Mouse (Mus musculus) embryo, embryonic 11.5 days (tissue): Measurements from ENCODE around the gene Tgfbrap1.
"Not testable (repeated sequence)": the region's sequence is repeated elsewhere in the genome, so short reads cannot be mapped to it uniquely, and the experiment has no call there.

Experiments used
- DNase-seq: peaks from one replicate; pipeline ENCODE4 v3.0.0-alpha.2; 2012; ENCODE audit warnings: low read depth, low spot score

Tgfbrap1 gene

DNA sequence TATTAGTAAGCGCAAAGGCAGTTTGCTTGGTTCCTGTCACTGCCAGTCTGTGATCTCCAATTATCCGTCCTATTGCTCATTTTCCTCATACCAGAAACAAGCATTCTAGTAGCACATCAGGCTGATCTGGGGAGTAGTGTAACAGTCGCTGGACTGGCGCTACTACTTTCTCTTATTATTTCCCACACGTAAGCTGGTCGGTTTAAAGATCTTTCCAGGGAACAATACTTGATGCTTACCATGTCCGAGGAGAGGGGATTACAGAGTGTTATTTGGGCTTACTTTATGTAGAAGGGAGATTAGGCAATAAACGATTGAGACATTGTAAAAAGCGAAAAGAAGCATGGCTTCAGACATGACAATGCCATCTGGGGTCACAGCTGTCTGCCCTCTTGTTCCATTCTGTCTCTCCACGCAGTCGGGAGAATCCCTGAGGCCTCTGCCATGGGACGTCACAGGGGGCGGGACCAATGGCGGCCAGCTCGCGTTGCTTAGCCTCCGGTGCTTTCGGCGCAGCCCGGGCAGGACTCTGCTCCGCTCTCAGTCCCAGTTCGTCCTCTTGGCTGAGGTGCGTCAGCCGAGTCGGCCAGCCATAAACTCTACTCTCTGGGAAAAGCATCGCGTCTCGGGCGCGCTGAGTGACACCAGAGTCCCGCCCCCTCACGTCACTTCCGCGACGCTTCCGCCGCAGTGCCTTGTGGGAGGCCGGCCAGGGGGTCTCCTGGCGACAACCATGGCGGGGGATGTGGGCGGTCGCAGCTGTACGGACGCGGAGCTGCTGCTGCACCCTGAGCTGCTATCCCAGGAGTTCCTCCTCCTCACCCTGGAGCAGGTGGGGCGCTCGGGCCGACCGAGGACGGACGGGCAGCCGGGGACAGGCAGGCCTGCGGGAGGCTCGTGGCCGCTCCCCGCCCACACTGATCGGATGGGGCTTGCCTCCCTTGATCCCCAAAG lies at the start of gene Tgfbrap1, which contains the start of gene AI597479:
Tgfbrap1 (minus strand) TSS at position 607 of the 954 bp plus-strand sequence.
AI597479 (plus strand) TSS at position 680 of the 954 bp plus-strand sequence.
- DNase-seq = peak; percentile 90

DNA sequence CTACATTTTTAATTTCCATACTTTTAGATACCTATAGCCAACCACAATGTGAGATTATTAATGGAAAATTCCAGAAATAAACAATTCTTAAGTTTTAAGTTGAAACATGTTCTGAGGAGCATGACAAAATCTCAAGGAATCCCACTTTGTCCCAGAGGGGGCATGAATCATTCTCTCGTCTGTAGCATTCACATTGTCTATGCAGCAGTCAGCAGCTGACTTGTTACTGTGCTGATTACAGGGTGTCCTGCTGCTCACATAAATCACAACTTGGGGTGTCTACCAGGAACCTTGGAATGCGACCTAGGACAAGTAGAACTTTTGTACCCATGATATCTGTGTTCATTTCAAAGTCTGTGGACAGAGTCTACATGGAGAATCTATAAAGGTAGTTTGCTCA lies 49.0 kb upstream of the Tgfbrap1 start:
- no peak for DNase-seq

- no peak for DNase-seq
These were observed 47.0 kb upstream of the Tgfbrap1 start for GRCm38 (mm10) chr1:43145388-43145787.

GRCm38 (mm10) chr1:43144338-43144906 lies 46.0 kb upstream of the Tgfbrap1 start:
- DNase-seq = no peak

DNA sequence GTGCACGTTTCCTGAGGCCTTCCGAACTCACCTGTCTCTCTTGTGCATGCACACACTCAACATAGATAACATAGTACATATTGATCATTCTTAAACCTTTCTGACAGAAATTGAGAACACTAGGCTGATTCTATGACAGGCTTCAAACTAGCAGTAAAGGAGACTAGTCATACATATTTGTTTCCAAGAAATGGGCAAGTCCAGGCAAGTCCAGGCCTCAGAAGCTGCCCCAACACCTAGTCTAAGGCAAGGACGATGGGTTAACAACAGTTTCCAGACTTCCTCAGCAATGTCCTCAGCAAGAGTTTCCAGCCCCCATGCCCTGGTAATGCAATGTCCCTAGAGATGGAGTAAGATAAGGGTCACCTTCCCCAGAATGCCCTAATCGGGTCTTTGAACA lies 45.4 kb upstream of the Tgfbrap1 start:
- no peak for DNase-seq

GRCm38 (mm10) chr1:43143284-43143683 lies 44.8 kb upstream of the Tgfbrap1 start:
- no peak for DNase-seq

DNA sequence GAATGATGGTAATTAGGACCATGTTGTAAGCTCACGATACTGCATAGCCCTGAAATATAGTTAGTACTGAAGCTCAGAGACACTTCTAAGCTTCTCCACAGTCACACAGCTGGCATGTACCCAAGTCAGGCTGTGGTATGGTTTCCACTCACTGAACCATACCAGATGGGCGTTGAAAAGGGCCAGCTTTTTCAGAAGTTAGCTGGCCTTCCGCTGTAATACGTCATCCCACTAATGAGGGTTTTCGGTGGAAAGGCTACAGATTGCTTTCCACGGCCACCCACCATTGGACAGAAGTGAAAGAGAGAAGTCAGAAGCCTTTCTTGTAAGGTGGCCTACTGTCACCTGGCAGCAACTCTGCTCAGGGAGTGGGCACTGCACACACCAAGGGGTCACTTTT lies 44.4 kb upstream of the Tgfbrap1 start:
- no peak for DNase-seq

DNA sequence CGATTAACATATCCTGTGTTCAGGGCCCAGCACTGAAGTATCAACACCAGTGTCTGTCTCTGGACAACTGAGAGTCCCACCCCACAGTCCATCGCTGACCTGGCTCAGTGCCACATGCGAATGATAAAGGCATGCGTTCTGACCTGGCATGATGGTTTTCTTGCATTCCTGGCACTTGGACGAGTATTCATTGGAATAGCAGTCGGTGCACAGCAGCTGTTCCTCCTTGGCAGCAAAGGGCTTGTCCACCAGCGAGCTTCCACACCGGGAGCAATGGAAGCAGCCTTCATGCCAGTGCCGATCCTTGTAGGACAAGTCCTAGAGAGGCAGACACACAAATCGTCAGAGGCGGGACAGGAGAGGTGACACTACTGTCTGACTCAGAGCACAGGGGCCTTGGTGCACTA lies 43.1 kb upstream of the Tgfbrap1 start:
- DNase-seq = no peak

GRCm38 (mm10) chr1:43139587-43140266 lies 41.3 kb upstream of the Tgfbrap1 start:
- peak; percentile 83 for DNase-seq

DNA sequence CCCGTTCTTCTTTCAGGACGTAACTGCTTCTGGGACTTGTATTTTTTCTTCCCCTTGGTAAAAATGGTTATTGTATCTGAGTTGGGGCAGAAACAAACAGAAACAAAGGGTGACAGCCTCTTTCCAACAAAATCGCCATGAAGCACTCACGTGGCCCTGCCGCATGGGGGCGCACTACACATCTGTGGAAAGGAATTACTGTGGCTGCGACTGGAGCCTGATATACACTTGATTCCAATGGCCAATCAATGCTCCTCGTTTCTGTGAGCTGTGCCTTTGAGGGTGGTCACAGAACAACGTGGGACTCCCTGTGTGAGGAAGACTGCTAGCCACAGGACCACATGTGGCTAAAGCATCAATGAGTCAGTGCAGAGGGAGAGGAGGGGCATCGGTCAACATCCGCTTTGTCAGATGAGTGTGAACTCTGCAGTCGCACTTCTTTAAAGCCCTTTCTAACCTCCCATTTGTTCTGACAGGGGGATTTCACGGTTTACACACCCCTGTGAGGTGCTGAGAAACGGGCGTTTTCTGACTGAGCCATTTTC lies 39.9 kb upstream of the Tgfbrap1 start:
- no peak for DNase-seq

GRCm38 (mm10) chr1:43137334-43137733 lies 38.9 kb upstream of the Tgfbrap1 start:
- no peak for DNase-seq

GRCm38 (mm10) chr1:43136488-43137029 lies 38.1 kb upstream of the Tgfbrap1 start:
- not testable (repeated sequence) for DNase-seq

DNA sequence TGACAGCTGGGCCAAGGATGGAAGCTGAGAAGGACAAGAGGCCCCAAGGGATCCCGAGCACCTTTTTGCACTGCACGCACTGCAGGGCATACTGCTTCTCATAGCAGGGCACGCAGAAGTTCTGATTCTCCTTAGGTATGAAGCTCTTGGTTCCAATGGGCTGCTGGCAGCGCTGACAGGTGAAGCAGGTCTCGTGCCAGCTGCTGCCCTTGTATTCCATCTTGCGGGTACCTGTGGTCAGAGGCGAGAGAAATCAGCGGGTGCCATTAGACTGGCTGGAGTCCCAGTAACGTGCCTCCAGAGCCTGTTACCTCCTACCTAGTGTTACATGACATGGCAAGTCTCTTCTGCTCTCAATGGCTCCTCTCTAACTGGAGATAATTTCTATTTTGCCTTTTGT lies 33.2 kb upstream of the Tgfbrap1 start:
- no peak for DNase-seq

GRCm38 (mm10) chr1:43130219-43130981 lies 32.0 kb upstream of the Tgfbrap1 start:
- DNase-seq = no peak

DNA sequence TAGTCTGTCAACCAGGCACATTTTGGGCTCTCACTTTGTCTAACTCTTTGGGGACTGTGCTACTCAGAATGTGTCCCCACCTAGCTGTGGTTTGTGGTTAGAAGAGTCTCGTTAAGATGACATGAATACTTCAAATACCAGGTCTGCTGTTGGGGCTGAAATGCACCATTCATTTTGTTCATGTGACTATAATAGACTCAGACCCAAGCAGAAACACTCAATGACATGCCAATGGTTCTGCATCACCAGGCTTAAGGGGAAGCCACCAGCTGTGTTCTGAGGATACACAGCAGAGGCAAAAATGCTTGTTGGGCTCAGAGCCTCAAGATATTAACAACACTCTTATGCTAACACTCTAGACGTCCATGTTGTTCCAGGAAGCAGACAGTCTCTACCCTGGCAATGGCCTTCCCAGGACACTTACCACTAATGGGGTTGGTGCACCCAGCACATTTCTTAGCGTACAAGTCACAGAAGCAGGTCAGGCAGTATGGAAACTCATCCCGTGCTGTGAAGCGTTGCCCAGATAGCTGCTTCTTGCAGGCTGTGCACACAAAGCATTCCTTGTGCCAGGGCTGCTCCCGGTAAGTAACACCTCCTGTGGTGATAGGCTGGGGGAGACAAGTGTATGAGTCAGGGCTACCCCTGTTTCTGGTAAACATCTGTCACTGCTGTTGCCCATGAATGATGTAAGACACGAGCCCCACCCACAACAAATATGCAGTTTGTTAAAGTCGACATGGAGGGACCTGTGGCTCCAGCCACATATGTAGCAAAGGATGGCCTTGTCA lies 29.6 kb upstream of the Tgfbrap1 start:
- DNase-seq = no peak

DNA sequence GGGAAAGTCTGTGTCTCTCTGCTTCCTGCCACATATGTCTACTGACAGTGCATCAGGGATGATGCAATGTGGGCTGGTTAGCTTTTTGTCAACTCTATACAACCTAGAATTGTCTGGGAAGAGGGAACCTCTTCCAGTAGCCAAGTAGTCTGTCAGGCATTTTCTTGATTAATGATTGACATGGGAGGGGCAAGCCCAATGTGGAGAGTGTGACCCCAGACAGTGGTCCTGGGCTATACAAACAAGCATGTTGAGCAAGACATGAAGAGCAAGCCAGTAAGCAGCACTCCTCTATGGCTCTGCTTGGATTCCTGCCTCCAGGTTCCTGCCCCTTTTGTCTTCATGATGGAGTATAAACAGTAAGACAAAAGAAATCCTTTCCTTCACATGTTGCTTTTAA lies 28.8 kb upstream of the Tgfbrap1 start:
- no peak for DNase-seq

DNA sequence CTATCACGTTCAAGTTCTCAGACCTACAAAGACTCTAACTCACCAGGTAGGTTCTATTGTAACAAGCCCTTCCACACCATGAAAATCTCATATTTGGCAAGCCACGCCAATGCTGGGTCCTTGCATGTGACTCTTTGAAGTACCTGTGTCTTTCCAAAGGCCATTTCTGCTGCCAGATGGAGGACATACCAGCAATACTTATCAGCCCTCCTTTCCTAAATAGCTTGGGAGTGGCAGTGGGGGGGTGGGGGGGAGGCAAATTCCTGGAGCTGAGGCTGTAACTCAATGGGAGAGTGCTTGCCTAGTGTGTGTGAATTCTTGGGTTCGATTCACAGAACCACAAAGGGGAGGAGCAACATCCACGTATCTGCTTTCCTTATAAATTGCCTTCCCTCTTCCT lies 26.3 kb upstream of the Tgfbrap1 start:
- DNase-seq = no peak

DNA sequence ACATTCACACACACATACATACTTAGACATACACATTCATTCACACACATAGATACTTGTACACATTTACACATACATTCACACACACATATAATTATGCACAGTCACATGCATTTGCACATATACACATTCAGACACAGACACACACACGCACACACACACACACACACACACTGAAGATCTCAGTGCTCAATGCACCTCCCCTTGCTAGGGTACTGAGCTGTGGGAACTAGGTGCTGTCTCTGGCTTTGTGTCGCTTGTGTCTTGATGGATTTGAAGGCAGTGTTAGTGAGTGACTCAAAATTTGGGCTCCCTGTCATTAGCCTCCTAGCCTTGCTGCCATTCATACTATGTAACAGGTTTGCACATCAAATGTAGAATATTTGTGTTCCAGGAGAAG lies 24.2 kb upstream of the Tgfbrap1 start:
- DNase-seq = no peak

DNA sequence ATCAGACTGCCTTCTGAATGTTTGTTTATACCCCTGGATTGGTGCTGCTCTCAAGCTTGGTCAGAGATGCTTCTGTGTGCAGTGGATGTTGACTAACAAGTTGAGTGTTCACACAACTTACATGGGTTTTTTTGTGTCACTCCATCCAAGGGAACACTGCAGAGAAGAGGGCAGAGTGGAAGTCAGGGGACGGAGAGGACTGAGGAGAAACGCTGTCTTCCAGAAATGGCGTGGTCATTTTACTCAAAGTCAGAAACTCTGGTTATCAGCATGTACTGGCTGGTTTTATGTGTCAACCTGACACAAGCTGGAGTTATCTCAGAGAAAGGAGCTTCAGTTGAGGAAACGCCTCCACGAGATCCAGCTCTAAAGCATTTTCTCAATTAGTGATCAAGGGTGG lies 22.5 kb upstream of the Tgfbrap1 start:
- DNase-seq = no peak

DNA sequence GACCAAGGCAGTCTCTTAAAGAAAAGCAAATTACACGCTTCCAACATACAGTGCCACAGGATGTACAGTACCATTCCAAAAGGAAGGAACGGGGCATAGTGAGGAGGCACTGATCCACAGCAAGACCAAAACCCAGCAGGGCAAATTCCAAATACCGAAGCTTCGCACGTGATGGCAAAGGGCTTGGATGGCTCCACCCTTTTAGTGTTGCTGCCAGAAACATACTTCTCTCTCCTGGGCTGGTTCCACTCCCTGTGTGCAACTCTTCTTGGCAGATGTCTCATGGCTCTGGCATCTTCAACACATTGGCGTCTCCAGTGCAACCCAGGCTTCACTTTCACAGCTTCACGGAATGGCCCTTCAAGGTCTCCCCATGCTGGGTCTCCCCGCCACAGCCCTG lies 19.0 kb upstream of the Tgfbrap1 start:
- no peak for DNase-seq
